Mouse (Mus musculus) ovary, adult 18-20 months (tissue): ENCODE measurements around the gene Vps72.

Experiments
- DNase-seq: peaks from one replicate; pipeline ENCODE4 v3.0.0; 2022; ENCODE audit warnings: low spot score, mixed read lengths

The Vps72 gene

GRCm38 (mm10) chr3:95169996-95170395, 59.2 kb downstream of the Vps72 start:
- DNase-seq = no peak

GRCm38 (mm10) chr3:95171105-95171504, 60.3 kb downstream of the Vps72 start:
- DNase-seq = no peak
